Mouse (Mus musculus) heart, embryonic 15.5 days (tissue): ENCODE data around the gene Relt. TPM values are rescaled to one million over a fixed set of nuclear protein-coding genes. Genes with fewer than 3 reads are reported as not detected.
A peak's percentile ranks its signal among the peaks of the same experiment; 100 is the strongest.

Source experiments
- ATAC-seq: fragments of 200-750 bp; cut with Nextera tagmentation; replicated peaks from 2 replicates; pipeline ENCODE4 v1.8.0; 2017; ENCODE audit warnings: low read depth, moderate TSS enrichment; ENCODE audit not compliant: insufficient number of reproducible peaks, insufficient read depth, low FRiP score
- H3K27ac ChIP-seq: fragments of 300-500 bp; sonication (generic); 2 replicates; pipeline ENCODE4 v1.5.1; 2015; ENCODE audit warnings: mild to moderate bottlenecking, inconsistent platforms
- H3K27me3 ChIP-seq: fragments of 300-500 bp; sonication (generic); 2 replicates; pipeline ENCODE4 v1.6.1; 2015; ENCODE audit warnings: inconsistent platforms
- H3K36me3 ChIP-seq: fragments of 300-500 bp; sonication (generic); 2 replicates; pipeline ENCODE4 v1.6.1; 2015; ENCODE audit warnings: mild to moderate bottlenecking, inconsistent platforms
- H3K4me1 ChIP-seq: fragments of 300-500 bp; sonication (generic); replicated peaks from 2 replicates; pipeline ENCODE4 v1.6.1; 2015; ENCODE audit warnings: inconsistent platforms
- H3K4me2 ChIP-seq: fragments of 300-500 bp; sonication (generic); 2 replicates; pipeline ENCODE4 v1.6.1; 2015; ENCODE audit warnings: inconsistent platforms, mild to moderate bottlenecking, moderate library complexity
- H3K4me3 ChIP-seq: fragments of 300-500 bp; sonication (generic); 2 replicates; pipeline ENCODE4 v1.5.1; 2015; ENCODE audit warnings: mild to moderate bottlenecking, inconsistent platforms
- H3K9ac ChIP-seq: fragments of 300-500 bp; sonication (generic); 2 replicates; pipeline ENCODE4 v1.6.1; 2015; ENCODE audit warnings: mild to moderate bottlenecking, inconsistent platforms
- H3K9me3 ChIP-seq: fragments of 300-500 bp; sonication (generic); replicated peaks from 2 replicates; pipeline ENCODE4 v1.6.1; 2016; ENCODE audit warnings: inconsistent platforms
- WGBS: fragments of 180-500 bp; shearing (Covaris S2); methylation state at CpG from one replicate; pipeline ENCODE4 v1.1.7; 2015; ENCODE audit warnings: mixed read lengths; 5-methylcytosine and 5-hydroxymethylcytosine counted together
- polyA plus RNA-seq: library from polyadenylated mRNA; unstranded; fragments of >200 nt; fragmentation: Nextera tagmentation; extraction: Ambion mirVana; gene quantifications from 2 replicates; pipeline ENCODE4 v1.2.1, GENCODE M21; 2015

Gene Relt
- polyA plus RNA-seq, 1 experiment from 2014 or later = 2.5 TPM

- Histone ChIP-seq H3K9me3 (no peaks in the 10 kb centered on the region), H3K4me1 (no peaks in the 10 kb centered on the region), H3K9ac (no peak overlapping the region), H3K36me3 (0 out of 2 replicates have a peak, but pooled peaks cover 8% of the 10 kb centered on the region), H3K4me2 (no peak overlapping the region), H3K27ac (no peak overlapping the region), H3K27me3 (no peaks in the 10 kb centered on the region), H3K4me3 (no peak overlapping the region)
- WGBS = 88% methylated on average over 3 of the region's 3 CpGs
- no peak for ATAC-seq
Observed at GRCm38 (mm10) chr7:100824661-100825060, 38.6 kb downstream of the Relt start.

DNA sequence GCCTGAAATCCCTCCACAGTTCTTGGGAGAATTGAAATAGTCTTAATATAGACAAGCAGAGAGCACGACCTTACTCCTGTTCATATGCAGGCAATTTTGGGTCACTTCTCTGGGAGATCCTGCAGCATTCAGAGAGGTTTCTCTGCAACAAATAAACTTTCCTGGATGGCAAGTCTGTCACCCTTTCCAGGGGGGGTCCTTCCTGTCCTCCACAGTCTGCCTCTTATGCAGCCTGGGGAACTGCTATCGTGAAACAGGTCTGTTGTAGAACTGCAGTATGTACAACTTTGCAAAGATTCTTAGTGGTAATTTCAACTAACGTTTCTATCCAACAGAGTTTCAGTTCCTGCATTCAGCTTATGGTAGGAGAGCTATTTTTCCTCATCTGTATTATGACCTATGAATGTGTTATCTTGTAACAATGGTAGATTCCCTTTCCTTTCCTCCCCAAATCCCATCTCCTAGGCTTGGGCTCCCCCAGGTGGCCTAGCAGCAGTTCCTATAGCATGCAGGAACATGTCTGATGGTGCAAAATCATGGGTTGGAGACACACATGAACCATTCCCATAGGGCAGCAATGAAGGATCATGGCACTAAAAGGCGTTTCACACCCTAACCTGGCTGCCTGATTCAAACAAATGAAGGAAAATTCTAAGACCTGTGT is 44.7 kb downstream of the Relt start:
- ATAC-seq = no peak
- Histone ChIP-seq H3K27me3 (no peaks in the 10 kb centered on the region), H3K4me3 (no peak overlapping the region), H3K4me1 (peaks cover 18% of the 10 kb centered on the region), H3K36me3 (no peaks in the 10 kb centered on the region), H3K27ac (no peak overlapping the region), H3K9ac (no peak overlapping the region), H3K4me2 (no peak overlapping the region), H3K9me3 (no peaks in the 10 kb centered on the region)
- 81% methylated on average over 4 of the region's 4 CpGs for WGBS

- WGBS = 56% methylated on average over 2 of the region's 2 CpGs
- Histone ChIP-seq H3K4me1 (peaks cover 18% of the 10 kb centered on the region), H3K4me3 (no peak overlapping the region), H3K9ac (no peak overlapping the region), H3K36me3 (no peaks in the 10 kb centered on the region), H3K27me3 (no peaks in the 10 kb centered on the region), H3K9me3 (no peaks in the 10 kb centered on the region), H3K27ac (peak overlapping the region; percentile 67; the same call in 1 of the 2 replicates), H3K4me2 (no peak overlapping the region)
- ATAC-seq = no peak
Observed at GRCm38 (mm10) chr7:100817442-100817760, 45.8 kb downstream of the Relt start.

GRCm38 (mm10) chr7:100816759-100817441 is 46.3 kb downstream of the Relt start:
- H3K36me3 ChIP-seq = no peaks in the 10 kb centered on the region
- H3K27ac ChIP-seq = peak overlapping the region; percentile 67
- no peak overlapping the region; the same call in 1 of the 2 replicates for H3K4me2 ChIP-seq
- H3K4me3 ChIP-seq = no peak overlapping the region
- 44% methylated on average over 6 of the region's 6 CpGs for WGBS
- H3K9me3 ChIP-seq = no peaks in the 10 kb centered on the region
- peaks cover 18% of the 10 kb centered on the region for H3K4me1 ChIP-seq
- H3K9ac ChIP-seq = no peak overlapping the region
- ATAC-seq = no peak
- no peaks in the 10 kb centered on the region for H3K27me3 ChIP-seq

DNA sequence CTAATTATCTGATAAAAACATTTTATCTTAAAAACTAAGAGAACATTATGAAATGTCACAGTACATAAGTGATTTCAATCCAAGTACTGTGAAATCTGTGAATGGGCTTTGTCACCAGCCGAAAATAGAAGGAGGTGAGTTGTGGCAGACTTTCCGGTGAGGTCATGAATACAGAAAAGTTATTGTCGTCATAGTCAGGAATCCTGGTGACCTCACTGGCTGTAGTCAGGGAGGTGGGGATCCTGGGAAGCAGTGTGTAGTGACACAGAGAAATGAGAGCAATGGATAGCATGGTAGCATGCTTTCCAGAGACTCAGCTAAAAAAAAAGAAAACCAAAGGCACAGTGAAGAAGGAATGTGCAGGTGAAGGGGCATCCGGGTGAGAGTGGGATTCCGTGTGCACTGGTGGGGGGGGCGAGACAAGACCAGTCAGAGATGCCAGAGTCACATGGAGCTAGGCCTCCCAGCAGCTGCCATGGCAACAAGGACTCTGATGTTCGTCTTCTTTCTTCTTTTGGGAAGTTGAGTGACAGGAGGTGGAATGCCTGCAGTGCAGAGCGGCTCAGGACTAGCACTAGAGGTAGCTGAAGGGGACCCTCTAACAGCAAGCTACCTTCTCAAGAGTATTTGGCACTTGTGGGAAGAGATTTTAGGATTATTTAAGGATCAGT is 47.2 kb downstream of the Relt start:
- Histone ChIP-seq H3K36me3 (no peaks in the 10 kb centered on the region), H3K4me3 (no peak overlapping the region), H3K9ac (no peak overlapping the region), H3K27me3 (no peaks in the 10 kb centered on the region), H3K4me2 (0 out of 2 replicates have a peak overlapping the region, but pooled peaks have one; percentile 14), H3K4me1 (peaks cover 18% of the 10 kb centered on the region), H3K27ac (peak overlapping the region; percentile 67), H3K9me3 (no peaks in the 10 kb centered on the region)
- ATAC-seq = no peak
- 38% methylated on average over 8 of the region's 8 CpGs for WGBS

- no peak overlapping the region for H3K4me2 ChIP-seq
- no peak overlapping the region for H3K9ac ChIP-seq
- no peaks in the 10 kb centered on the region for H3K36me3 ChIP-seq
- H3K4me3 ChIP-seq = no peak overlapping the region
- WGBS = 75% methylated on average over 5 of the region's 5 CpGs
- no peak overlapping the region for H3K27ac ChIP-seq
- H3K27me3 ChIP-seq = no peaks in the 10 kb centered on the region
- H3K4me1 ChIP-seq = peaks cover 19% of the 10 kb centered on the region
- no peak for ATAC-seq
- no peaks in the 10 kb centered on the region for H3K9me3 ChIP-seq
Observed at GRCm38 (mm10) chr7:100812641-100813040, 50.6 kb downstream of the Relt start.

- H3K9me3 ChIP-seq = no peaks in the 10 kb centered on the region
- no peaks in the 10 kb centered on the region for H3K36me3 ChIP-seq
- no peak overlapping the region for H3K4me3 ChIP-seq
- no peak overlapping the region for H3K27ac ChIP-seq
- no peak overlapping the region for H3K9ac ChIP-seq
- ATAC-seq = no peak
- no peak overlapping the region for H3K4me2 ChIP-seq
- H3K4me1 ChIP-seq = peaks cover 12% of the 10 kb centered on the region
- WGBS = 73% methylated on average over 5 of the region's 5 CpGs
- no peaks in the 10 kb centered on the region for H3K27me3 ChIP-seq
Observed at GRCm38 (mm10) chr7:100811912-100812311, 51.3 kb downstream of the Relt start.

DNA sequence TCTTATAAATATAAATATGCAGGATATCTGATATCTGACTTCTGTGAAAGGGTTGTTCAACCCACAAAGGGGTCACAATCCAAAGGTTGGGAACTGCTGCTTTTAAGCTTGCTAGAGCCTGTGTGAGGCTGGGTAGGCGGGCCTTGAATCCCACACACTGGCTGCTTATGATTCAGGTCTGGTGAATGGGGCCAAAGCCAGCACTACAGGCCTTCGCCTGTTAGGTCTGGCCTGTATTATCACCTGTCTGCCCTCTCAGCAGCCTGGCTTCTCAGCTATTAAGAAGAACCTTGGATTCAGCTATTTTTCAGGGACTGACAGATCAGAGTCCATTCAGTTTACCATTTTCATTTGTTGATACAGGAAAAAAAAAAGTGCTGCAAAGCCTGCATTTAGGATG is 57.9 kb downstream of the Relt start:
- H3K36me3 ChIP-seq = no peaks in the 10 kb centered on the region
- ATAC-seq = no peak
- WGBS = 80% methylated on average over 2 of the region's 2 CpGs
- 0 out of 2 replicates have a peak, but pooled peaks cover 5% of the 10 kb centered on the region for H3K4me1 ChIP-seq
- H3K27me3 ChIP-seq = no peaks in the 10 kb centered on the region
- no peak overlapping the region for H3K9ac ChIP-seq
- no peak overlapping the region for H3K4me2 ChIP-seq
- H3K9me3 ChIP-seq = no peaks in the 10 kb centered on the region
- H3K27ac ChIP-seq = no peak overlapping the region
- no peak overlapping the region for H3K4me3 ChIP-seq

DNA sequence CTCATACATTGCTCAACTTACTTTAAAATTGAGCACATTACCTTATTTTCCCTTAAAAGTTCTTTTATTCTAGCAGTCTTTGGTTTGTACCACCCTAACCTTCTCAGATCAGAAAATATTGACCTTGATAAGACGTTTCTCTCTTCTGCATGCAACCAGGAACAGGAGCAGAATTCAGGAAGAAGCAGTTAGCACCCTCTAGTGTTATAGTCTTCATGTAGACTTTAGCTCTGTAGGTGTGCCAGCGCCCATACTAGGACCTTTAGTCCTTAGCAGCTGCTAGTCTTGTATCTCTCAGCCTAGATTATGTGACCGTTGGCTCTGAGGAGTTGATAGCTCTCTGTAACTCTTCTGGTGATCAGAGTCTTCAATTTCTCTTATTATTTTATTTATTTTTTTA is 64.4 kb downstream of the Relt start:
- Histone ChIP-seq H3K9ac (no peak overlapping the region), H3K9me3 (no peaks in the 10 kb centered on the region)
- WGBS = 39% methylated on average over 3 of the region's 3 CpGs

More for the DNA sequence above, 64.4 kb downstream of the Relt start:
- Histone ChIP-seq H3K4me2 (no peak overlapping the region), H3K36me3 (no peaks in the 10 kb centered on the region), H3K4me3 (no peak overlapping the region), H3K27me3 (no peaks in the 10 kb centered on the region), H3K27ac (no peak overlapping the region), H3K4me1 (no peaks in the 10 kb centered on the region)
- ATAC-seq = no peak
